Mouse (Mus musculus): Measurements from ENCODE around the gene Creb3l1. TPM values are rescaled to one million over a fixed set of nuclear protein-coding genes. Genes with fewer than 3 reads are reported as not detected.

Creb3l1 gene
- polyA plus RNA-seq, 1 experiment: 1.7 TPM

DNA sequence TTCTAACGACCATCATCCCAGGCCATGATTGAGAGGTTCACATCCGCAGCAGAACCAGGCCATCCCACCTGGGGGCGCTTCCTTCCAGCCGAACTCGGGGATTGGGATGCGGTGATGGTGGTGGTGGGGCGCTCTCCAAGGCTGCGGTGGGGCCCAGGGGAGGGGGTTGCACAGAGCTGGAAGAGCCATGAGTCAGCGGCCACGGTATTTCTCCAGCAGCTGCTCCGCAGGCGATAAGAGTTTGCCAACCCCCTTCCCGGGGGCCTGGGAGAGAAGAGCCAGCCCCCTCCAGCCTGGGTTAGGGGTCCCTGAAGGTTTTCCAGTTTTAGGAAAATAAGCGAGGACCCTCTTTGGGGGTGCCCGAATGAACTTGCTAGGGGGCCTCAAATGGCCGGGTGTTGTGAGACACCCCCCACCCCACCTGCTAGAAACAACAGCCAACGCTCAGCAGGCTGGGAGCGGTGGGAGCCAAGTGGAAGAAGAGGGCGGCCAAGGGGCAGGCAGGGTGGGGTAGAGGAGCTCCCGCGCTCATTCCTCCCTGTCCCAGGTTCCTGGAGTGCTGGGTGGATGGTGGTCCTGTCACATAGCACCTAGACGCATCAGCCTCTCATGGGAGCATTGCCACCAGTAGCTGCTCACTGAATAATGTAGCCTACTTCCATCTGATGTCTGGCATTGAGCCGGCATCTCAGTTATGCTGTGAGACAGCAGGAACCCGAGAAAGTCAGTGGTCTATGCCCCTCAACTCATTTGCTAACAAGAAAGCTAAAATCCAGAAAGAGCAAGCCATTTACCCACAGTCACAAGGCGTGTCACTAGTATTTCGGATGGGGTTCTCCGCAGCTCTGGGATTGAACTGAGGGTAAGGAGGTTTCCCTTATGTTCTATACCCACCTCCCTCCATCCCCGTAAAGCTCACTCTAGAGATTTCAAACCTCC is 17.1 kb downstream of the Creb3l1 start:
- TF ChIP-seq POLR2A (IDR thresholded peaks at IDR 0.05; ENCODE audit: borderline replicate concordance, control insufficient read depth, low read depth, low read length) (no peak), CTCF (IDR thresholded peaks at IDR 0.05; ENCODE audit: control insufficient read depth, insufficient read depth, low read length) (no peak)
- H3K4me1 ChIP-seq (ENCODE audit: control insufficient read depth, insufficient read depth, low read length): no peaks in the 10 kb centered on the region
- 3% methylated on average over 28 of the region's 28 CpGs for WGBS
- no peak overlapping the region for H3K4me3 ChIP-seq (replicated peaks; ENCODE audit: control insufficient read depth, low read depth, low read length)
- no peak overlapping the region for H3K27ac ChIP-seq (ENCODE audit: control insufficient read depth, insufficient read depth, low read depth, low read length, poor library complexity)

DNA sequence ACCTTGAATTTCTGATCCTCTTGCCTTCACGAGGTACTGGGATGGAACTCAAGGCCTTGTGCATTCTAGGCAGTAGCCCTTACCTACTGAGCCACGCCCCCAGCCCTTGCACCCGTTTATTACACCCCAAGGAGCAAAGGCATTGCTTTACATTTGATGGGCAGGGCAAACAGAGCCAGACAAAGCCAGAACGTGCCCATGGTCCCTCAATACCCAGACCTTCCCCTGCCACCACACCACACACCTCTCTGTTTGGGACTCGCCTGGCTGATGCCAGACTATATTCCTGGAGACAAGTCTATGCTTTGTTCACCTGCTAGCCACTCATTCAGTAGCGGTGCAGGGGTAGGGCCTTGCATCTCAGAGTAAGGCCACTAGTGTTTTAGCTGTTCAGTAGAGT is 17.8 kb downstream of the Creb3l1 start:
- Histone ChIP-seq H3K4me3 (replicated peaks; ENCODE audit: control insufficient read depth, low read depth, low read length) (no peak overlapping the region), H3K27ac (ENCODE audit: control insufficient read depth, insufficient read depth, low read depth, low read length, poor library complexity) (no peak overlapping the region), H3K4me1 (ENCODE audit: control insufficient read depth, insufficient read depth, low read length) (no peaks in the 10 kb centered on the region)
- WGBS: 65% methylated on average over 6 of the region's 6 CpGs
- no peak for TF ChIP-seq CTCF (IDR thresholded peaks at IDR 0.05; ENCODE audit: control insufficient read depth, insufficient read depth, low read length)
- TF ChIP-seq POLR2A (IDR thresholded peaks at IDR 0.05; ENCODE audit: borderline replicate concordance, control insufficient read depth, low read depth, low read length): no peak

DNA sequence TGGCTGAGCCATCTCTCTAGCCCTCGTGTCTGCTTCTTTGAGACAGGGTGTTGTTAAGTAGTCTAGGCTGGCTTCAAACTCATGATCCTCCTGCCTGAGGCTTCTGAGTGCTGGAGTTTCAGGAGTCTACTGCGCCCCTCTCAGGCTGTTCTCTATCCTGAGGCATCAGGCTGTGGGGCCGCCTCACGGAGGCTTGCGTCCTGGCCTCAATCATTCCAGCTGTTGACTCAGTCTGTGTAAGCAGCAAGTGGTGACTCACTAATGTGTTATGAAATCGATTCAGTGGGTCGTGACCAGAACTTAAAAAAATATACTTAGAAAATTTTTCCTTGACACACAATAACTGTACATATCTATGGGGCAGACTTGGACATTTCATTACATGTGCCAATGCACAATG is 19.7 kb downstream of the Creb3l1 start:
- Histone ChIP-seq H3K4me1 (ENCODE audit: control insufficient read depth, insufficient read depth, low read length) (no peaks in the 10 kb centered on the region), H3K4me3 (replicated peaks; ENCODE audit: control insufficient read depth, low read depth, low read length) (no peak overlapping the region), H3K27ac (ENCODE audit: control insufficient read depth, insufficient read depth, low read depth, low read length, poor library complexity) (no peak overlapping the region)
- 54% methylated on average over 7 of the region's 7 CpGs for WGBS
- TF ChIP-seq CTCF (IDR thresholded peaks at IDR 0.05; ENCODE audit: control insufficient read depth, insufficient read depth, low read length): no peak
- TF ChIP-seq POLR2A (IDR thresholded peaks at IDR 0.05; ENCODE audit: borderline replicate concordance, control insufficient read depth, low read depth, low read length): no peak

DNA sequence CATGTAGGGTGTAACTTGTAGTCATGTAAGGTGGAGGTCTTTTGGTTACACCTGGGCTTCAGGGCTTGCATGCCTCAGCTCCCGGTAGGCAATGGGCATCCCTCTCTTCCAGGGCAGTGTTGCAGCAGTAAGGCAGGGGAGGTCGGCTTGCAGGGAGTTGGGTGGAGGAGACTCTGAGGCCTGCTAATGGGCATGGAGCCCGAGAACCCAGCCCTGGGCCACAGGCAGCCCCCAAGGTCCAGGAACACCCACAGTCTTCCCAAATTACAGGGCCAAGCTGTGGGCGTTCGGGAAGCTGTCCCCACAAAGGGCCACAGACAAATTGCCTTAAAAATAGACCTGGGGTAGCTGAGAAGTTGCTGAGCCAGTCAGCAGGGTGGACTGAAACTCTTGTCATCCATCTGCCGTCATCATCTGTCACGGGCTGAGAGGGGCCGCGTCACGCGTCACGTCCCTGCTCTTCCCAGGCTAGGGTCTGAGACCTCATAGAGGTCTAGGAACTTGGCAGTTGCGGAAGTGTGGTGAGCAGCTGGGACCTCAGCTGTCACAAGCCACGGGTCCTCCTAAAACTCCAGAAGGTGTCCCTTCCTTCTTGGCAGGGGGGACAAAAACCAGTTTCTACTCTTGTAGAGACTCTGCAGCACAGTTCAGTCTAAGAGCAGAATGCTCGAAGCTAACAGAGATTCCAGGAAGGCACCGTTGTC is 26.2 kb downstream of the Creb3l1 start:
- Histone ChIP-seq H3K27ac (ENCODE audit: control insufficient read depth, insufficient read depth, low read depth, low read length, poor library complexity) (no peak overlapping the region; the same call in 1 of the 2 replicates), H3K4me1 (ENCODE audit: control insufficient read depth, insufficient read depth, low read length) (no peaks in the 10 kb centered on the region), H3K4me3 (replicated peaks; ENCODE audit: control insufficient read depth, low read depth, low read length) (no peak overlapping the region)
- 80% methylated on average over 16 of the region's 16 CpGs for WGBS
- TF ChIP-seq POLR2A (IDR thresholded peaks at IDR 0.05; ENCODE audit: borderline replicate concordance, control insufficient read depth, low read depth, low read length) (no peak), CTCF (IDR thresholded peaks at IDR 0.05; ENCODE audit: control insufficient read depth, insufficient read depth, low read length) (no peak)

DNA sequence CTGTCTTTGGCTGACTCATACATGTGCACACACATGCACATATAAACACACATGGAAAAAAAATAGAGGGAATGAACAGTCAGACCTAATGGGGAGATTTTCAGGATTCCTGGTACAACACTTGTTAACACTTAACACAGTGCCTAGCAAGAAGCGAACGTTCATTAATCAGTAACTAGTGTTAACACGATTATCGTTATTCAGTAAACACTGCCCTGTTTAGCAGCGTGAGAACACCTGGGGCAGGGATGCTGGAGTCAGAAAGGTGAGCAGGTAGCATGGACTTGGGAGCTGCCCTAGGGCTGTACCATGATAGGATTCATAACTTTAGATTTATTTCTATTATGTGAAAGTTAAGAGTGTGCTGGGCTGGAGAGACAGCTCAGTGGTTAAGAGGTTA is 28.3 kb downstream of the Creb3l1 start:
- H3K4me3 ChIP-seq (replicated peaks; ENCODE audit: control insufficient read depth, low read depth, low read length): no peak overlapping the region
- WGBS: 85% methylated on average over 5 of the region's 5 CpGs
- H3K27ac ChIP-seq (ENCODE audit: control insufficient read depth, insufficient read depth, low read depth, low read length, poor library complexity): no peak overlapping the region
- no peaks in the 10 kb centered on the region for H3K4me1 ChIP-seq (ENCODE audit: control insufficient read depth, insufficient read depth, low read length)
- no peak for TF ChIP-seq CTCF (IDR thresholded peaks at IDR 0.05; ENCODE audit: control insufficient read depth, insufficient read depth, low read length)
- TF ChIP-seq POLR2A (IDR thresholded peaks at IDR 0.05; ENCODE audit: borderline replicate concordance, control insufficient read depth, low read depth, low read length): no peak

DNA sequence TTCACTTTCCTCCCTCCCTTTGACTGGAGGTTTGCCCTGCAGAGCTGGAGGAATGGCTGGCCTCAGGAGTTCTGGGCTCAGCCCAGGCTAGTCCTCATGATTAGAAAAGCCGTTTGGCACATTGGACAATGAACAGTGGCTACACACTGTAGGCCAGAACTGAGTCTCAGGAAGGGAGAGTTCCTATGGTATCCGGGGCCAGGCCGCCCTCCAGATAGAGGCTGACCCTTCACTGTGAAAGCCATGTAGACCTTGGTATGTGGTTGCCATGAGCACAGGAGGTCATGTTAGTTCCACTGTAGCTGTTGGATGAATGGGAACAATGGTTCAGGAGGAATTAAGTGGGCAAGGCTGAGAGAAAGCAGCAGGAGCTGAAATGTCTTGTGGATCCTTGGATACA is 30.9 kb downstream of the Creb3l1 start:
- WGBS: 73% methylated on average over 3 of the region's 3 CpGs
- Histone ChIP-seq H3K4me1 (ENCODE audit: control insufficient read depth, insufficient read depth, low read length) (no peaks in the 10 kb centered on the region), H3K27ac (ENCODE audit: control insufficient read depth, insufficient read depth, low read depth, low read length, poor library complexity) (no peak overlapping the region), H3K4me3 (replicated peaks; ENCODE audit: control insufficient read depth, low read depth, low read length) (no peak overlapping the region)
- TF ChIP-seq CTCF (IDR thresholded peaks at IDR 0.05; ENCODE audit: control insufficient read depth, insufficient read depth, low read length): no peak
- no peak for TF ChIP-seq POLR2A (IDR thresholded peaks at IDR 0.05; ENCODE audit: borderline replicate concordance, control insufficient read depth, low read depth, low read length)

DNA sequence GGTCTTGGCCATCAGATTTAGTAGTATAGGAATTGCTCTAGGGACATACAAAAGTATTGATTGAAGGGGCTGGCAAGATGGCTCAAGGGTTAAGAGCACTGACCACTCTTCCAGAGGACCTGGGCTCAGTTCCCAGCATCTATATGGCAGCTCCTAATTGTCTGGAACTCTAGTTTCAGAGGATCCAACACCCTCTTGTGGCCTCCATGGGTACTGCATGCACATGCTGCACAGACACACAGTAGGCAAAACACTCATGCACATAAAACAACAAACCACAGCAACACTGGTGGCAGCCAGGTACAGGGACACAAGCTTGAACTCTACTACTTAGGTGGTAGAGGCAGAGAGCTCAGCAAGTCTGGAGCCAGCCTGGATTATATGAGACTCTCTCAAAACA is 34.6 kb downstream of the Creb3l1 start:
- H3K4me3 ChIP-seq (replicated peaks; ENCODE audit: control insufficient read depth, low read depth, low read length): no peak overlapping the region
- H3K4me1 ChIP-seq (ENCODE audit: control insufficient read depth, insufficient read depth, low read length): peaks cover 3% of the 10 kb centered on the region
- no peak overlapping the region for H3K27ac ChIP-seq (ENCODE audit: control insufficient read depth, insufficient read depth, low read depth, low read length, poor library complexity)
- TF ChIP-seq POLR2A (IDR thresholded peaks at IDR 0.05; ENCODE audit: borderline replicate concordance, control insufficient read depth, low read depth, low read length) (no peak), CTCF (IDR thresholded peaks at IDR 0.05; ENCODE audit: control insufficient read depth, insufficient read depth, low read length) (peak; percentile 43; the same call in 1 of the 2 replicates)

DNA sequence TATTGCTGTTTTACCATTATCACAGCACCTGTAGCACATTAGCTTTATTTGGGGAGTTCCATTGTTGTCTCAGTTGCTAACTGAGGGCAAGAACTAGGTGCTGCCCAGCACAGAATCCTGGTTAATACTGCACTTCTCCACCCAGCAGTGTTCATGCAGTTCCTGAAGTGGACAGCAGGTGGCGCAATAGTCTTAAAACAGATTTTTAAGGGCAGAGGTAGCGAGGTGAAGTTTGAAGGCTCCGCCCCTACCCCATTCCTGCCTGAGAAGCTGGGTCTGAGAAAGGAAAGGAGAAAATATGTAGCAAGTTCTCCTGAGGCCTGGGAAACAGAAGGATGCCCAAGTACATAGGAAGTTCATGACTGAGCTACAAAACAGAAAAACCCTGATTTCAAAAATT is 36.8 kb downstream of the Creb3l1 start:
- H3K27ac ChIP-seq (ENCODE audit: control insufficient read depth, insufficient read depth, low read depth, low read length, poor library complexity): no peak overlapping the region
- H3K4me3 ChIP-seq (replicated peaks; ENCODE audit: control insufficient read depth, low read depth, low read length): no peak overlapping the region
- TF ChIP-seq CTCF (IDR thresholded peaks at IDR 0.05; ENCODE audit: control insufficient read depth, insufficient read depth, low read length) (peak; percentile 68), POLR2A (IDR thresholded peaks at IDR 0.05; ENCODE audit: borderline replicate concordance, control insufficient read depth, low read depth, low read length) (no peak)
- WGBS: 2% methylated on average over 3 of the region's 3 CpGs
- peaks cover 3% of the 10 kb centered on the region for H3K4me1 ChIP-seq (ENCODE audit: control insufficient read depth, insufficient read depth, low read length)
